Mouse (Mus musculus): ENCODE results near the gene Sh3gl2. TPM values are rescaled to one million over a fixed set of nuclear protein-coding genes. Genes with fewer than 3 reads are reported as not detected.

The Sh3gl2 gene
- polyA plus RNA-seq, 1 experiment from 2014 or later: 22.4 TPM

DNA sequence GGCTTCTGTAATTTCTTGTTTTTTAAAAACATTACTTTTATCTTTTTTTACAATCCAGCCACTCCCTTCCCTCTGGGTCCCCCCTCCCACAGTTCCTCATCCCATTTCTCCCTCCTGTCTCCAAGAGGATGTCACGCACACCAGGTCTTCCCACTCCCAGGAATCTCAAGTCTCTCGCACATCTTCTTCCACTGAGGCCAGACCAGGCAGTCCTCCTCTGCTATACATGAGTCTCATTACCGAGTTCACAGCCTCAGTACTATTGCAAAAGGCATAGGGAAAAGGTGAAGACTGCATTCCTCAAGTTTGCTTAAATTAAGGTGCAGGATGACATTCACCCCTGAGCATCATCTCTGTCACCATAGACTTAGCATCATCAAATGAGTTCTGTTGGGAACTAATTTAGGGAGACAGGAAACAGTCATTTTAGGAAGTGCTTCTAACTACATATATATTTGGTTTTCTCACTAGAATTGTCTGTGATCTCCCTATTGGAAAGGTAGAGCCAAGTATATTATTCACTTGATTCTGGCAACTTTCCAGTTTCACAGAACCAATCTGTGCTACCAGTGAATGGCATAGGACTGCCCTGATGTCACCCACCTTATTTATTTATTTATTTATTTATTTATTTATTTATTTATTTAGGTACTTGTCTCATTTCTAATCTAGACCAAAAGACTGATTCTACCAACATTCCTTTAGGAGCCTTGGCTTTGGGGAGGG lies 1.9 kb downstream of the Sh3gl2 start:
- ATAC-seq (ENCODE audit: low FRiP score): no peak
- Histone ChIP-seq H3K36me3 (no peaks in the 10 kb centered on the region), H3K4me2 (replicated peaks) (no peak overlapping the region), H3K9me3 (replicated peaks) (no peaks in the 10 kb centered on the region), H3K9ac (no peak overlapping the region), H3K27me3 (peaks cover 38% of the 10 kb centered on the region), H3K4me3 (no peak overlapping the region), H3K4me1 (peaks cover 4% of the 10 kb centered on the region; the same call in 1 of the 2 replicates), H3K27ac (no peak overlapping the region)
- WGBS: 55% methylated on average over 3 of the region's 3 CpGs

- peaks cover 35% of the 10 kb centered on the region for H3K27me3 ChIP-seq
- 90% methylated on average over 9 of the region's 9 CpGs for WGBS
Observed at GRCm38 (mm10) chr4:85207515-85207914, 2.6 kb downstream of the Sh3gl2 start.

DNA sequence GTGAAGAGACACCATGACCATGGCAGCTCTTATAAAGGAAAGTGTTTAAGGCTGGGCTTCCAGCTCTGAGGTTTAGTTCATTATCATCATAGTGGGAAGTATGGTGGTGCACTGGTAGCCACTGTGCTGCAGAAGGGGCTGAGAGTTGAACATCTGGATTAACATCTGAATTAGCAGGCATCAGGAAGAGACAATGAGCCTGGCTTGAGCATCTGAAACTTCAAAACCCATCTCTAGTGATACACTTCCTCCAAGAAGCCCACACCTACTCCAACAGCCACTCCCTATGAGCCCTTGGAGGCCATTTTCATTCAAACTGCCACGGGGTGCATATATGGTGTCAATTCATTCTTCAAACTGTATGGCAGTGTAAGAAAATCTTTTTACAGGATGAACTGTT lies 3.6 kb downstream of the Sh3gl2 start:
- ATAC-seq (ENCODE audit: low FRiP score): no peak
- no peak overlapping the region for H3K27ac ChIP-seq
- H3K9me3 ChIP-seq (replicated peaks): no peaks in the 10 kb centered on the region
- no peak overlapping the region for H3K9ac ChIP-seq
- no peaks in the 10 kb centered on the region for H3K36me3 ChIP-seq
- H3K4me1 ChIP-seq: peaks cover 4% of the 10 kb centered on the region; the same call in 1 of the 2 replicates
- no peak overlapping the region for H3K4me3 ChIP-seq
- peaks cover 25% of the 10 kb centered on the region for H3K27me3 ChIP-seq
- WGBS: 83% methylated on average over 1 of the region's 1 CpGs
- H3K4me2 ChIP-seq (replicated peaks): no peak overlapping the region

More at GRCm38 (mm10) chr4:85207515-85207914, 2.6 kb downstream of the Sh3gl2 start:
- peaks cover 4% of the 10 kb centered on the region; the same call in 1 of the 2 replicates for H3K4me1 ChIP-seq
- no peaks in the 10 kb centered on the region for H3K36me3 ChIP-seq
- no peak overlapping the region for H3K9ac ChIP-seq
- no peak for ATAC-seq (ENCODE audit: low FRiP score)
- no peaks in the 10 kb centered on the region for H3K9me3 ChIP-seq (replicated peaks)
- no peak overlapping the region for H3K4me3 ChIP-seq
- no peak overlapping the region for H3K27ac ChIP-seq
- H3K4me2 ChIP-seq (replicated peaks): no peak overlapping the region

- H3K27ac ChIP-seq: no peak overlapping the region
- no peak overlapping the region for H3K4me2 ChIP-seq (replicated peaks)
- H3K27me3 ChIP-seq: peaks cover 8% of the 10 kb centered on the region
- no peak for ATAC-seq (ENCODE audit: low FRiP score)
- H3K4me3 ChIP-seq: no peak overlapping the region
- H3K36me3 ChIP-seq: no peaks in the 10 kb centered on the region
- no peaks in the 10 kb centered on the region for H3K9me3 ChIP-seq (replicated peaks)
- peaks cover 2% of the 10 kb centered on the region; the same call in 1 of the 2 replicates for H3K4me1 ChIP-seq
- no peak overlapping the region for H3K9ac ChIP-seq
- WGBS: 89% methylated on average over 3 of the region's 3 CpGs
Observed at GRCm38 (mm10) chr4:85210953-85211352, 6.0 kb downstream of the Sh3gl2 start.

GRCm38 (mm10) chr4:85217003-85217402 lies 12.1 kb downstream of the Sh3gl2 start:
- Histone ChIP-seq H3K4me2 (replicated peaks) (no peak overlapping the region), H3K9me3 (replicated peaks) (no peaks in the 10 kb centered on the region), H3K9ac (no peak overlapping the region), H3K4me3 (no peak overlapping the region), H3K27ac (no peak overlapping the region), H3K4me1 (no peaks in the 10 kb centered on the region), H3K27me3 (no peaks in the 10 kb centered on the region), H3K36me3 (no peaks in the 10 kb centered on the region)
- no peak for ATAC-seq (ENCODE audit: low FRiP score)
- WGBS: 75% methylated on average over 4 of the region's 4 CpGs

GRCm38 (mm10) chr4:85222716-85223115 lies 17.8 kb downstream of the Sh3gl2 start:
- Histone ChIP-seq H3K4me2 (replicated peaks) (no peak overlapping the region), H3K4me3 (no peak overlapping the region), H3K4me1 (no peaks in the 10 kb centered on the region), H3K36me3 (no peaks in the 10 kb centered on the region), H3K9me3 (replicated peaks) (no peaks in the 10 kb centered on the region), H3K27me3 (no peaks in the 10 kb centered on the region), H3K9ac (no peak overlapping the region), H3K27ac (no peak overlapping the region)
- no peak for ATAC-seq (ENCODE audit: low FRiP score)
- WGBS: 75% methylated on average over 5 of the region's 5 CpGs

DNA sequence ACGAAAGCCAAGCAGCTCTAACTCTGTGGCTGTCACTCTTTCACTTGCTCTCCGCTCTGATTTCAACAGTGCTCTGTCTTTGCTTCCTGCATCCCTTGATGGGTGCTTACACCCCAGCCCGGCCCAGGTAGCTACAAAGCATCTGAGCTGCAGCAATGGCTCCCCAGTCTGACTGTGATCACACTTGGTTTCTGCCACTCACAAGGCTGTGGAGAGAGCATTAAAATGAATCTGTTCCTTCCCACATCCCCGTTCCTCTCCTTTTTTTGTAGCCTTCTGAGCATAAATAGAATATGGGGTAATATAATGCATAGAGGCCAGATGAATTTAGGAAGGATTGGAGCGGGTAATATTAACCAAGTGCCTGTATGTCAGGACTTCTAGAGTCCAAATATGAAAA lies 21.8 kb downstream of the Sh3gl2 start:
- WGBS: 84% methylated on average over 5 of the region's 5 CpGs
- H3K9me3 ChIP-seq (replicated peaks): no peaks in the 10 kb centered on the region
- H3K4me1 ChIP-seq: no peaks in the 10 kb centered on the region
- H3K4me3 ChIP-seq: no peak overlapping the region
- no peaks in the 10 kb centered on the region for H3K36me3 ChIP-seq
- no peak overlapping the region for H3K4me2 ChIP-seq (replicated peaks)
- no peaks in the 10 kb centered on the region for H3K27me3 ChIP-seq
- no peak for ATAC-seq (ENCODE audit: low FRiP score)
- no peak overlapping the region for H3K27ac ChIP-seq
- H3K9ac ChIP-seq: no peak overlapping the region

DNA sequence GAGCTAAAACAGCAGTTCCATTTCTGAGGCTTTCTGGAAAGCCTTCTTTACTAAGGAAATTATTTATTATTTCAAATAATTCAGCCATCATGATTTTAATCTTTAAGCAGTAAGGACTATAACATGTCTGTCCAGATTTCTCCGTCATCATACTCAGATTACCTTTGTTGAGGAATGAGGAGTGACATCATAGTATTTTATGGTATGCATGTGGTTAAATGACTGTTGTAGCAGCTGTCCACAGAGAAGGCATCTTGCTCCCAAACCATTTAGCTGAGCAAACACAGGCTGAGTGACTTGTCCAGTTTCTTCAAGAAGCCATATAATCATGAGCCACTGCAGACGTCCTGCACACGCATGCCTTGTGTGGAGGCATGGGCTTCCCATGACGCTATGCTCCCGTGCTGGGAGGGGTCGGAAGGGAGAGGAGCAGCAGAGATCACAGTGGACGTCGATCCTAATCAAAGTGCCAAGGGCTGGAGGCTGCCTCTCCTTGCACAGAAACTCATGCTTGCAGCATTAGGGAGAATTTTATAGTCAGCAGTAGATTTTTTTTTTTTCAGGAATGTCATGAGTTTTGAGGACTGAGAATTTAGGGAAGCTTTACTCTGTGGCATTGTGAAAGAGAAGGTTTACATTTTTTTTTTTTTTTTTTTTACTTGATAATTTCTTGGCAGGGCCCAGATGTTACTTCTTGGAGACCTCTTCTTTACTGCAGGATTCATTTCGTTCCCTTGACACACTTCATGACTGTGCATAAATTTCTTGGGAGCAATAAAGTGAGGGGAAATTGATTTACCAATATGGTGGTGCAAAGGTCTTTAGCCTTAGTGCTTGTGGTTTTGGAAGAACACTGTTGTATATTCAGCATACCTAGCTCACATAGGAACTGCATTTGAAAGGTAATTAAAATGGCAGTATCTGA lies 23.0 kb downstream of the Sh3gl2 start:
- Histone ChIP-seq H3K27me3 (no peaks in the 10 kb centered on the region), H3K9me3 (replicated peaks) (no peaks in the 10 kb centered on the region), H3K4me2 (replicated peaks) (no peak overlapping the region), H3K4me1 (peaks cover 5% of the 10 kb centered on the region; the same call in 1 of the 2 replicates), H3K36me3 (no peaks in the 10 kb centered on the region), H3K4me3 (no peak overlapping the region), H3K9ac (no peak overlapping the region), H3K27ac (no peak overlapping the region)
- no peak for ATAC-seq (ENCODE audit: low FRiP score)
- WGBS: 82% methylated on average over 9 of the region's 9 CpGs

- no peak for ATAC-seq (ENCODE audit: low FRiP score)
- no peak overlapping the region for H3K9ac ChIP-seq
- 91% methylated on average over 5 of the region's 5 CpGs for WGBS
- H3K9me3 ChIP-seq (replicated peaks): no peaks in the 10 kb centered on the region
- peaks cover 8% of the 10 kb centered on the region; the same call in 1 of the 2 replicates for H3K4me1 ChIP-seq
- H3K27ac ChIP-seq: no peak overlapping the region
- H3K36me3 ChIP-seq: no peaks in the 10 kb centered on the region
- H3K27me3 ChIP-seq: no peaks in the 10 kb centered on the region
- no peak overlapping the region for H3K4me3 ChIP-seq
- no peak overlapping the region for H3K4me2 ChIP-seq (replicated peaks)
Observed at GRCm38 (mm10) chr4:85228589-85228948, 23.6 kb downstream of the Sh3gl2 start.

DNA sequence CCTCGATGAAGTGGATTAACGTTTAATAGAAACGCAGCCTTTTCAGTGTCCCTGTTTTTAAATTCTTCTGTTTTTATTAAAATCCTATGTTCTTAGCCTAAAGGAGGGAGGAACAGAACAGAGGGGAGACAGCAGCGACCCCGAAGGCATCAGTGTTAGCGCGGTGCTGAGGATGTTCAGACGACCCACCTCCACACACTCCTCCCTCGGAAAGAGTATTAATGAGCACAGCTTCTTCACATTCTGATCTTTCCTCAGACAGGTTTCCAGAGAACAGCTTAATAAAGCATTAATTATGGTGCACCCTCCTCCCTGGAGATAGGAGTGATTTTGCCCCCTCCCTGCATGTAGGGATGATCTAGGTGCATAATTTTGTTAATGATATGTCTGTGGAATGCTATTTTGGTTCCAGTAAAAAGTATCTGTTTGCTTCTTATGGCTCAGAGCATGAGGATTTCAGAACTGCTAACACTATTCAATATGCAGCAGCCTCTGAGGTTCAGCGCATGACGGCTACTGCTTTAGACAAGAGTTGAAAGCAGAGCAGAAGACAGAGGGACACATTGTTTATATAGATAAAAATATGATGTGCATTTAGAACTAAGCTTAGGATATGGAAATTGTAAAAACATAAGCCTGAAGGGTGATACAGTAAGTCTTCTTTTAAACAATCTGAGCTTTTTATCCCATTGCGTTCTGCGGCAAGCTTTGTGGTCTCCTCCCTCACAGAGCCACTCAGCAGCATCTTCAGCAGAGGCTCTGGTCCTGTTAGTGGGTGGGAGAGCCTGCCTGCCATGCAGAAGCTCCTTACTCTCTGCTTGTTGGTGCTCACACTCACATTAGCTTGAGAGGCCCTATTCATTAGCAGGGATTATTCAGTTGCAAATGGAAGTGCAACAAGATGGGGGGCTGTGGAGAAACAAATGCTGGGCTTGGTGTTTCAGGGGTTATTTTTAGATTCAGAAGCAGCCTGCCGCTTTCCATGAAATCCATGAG lies 27.8 kb downstream of the Sh3gl2 start:
- Histone ChIP-seq H3K36me3 (no peaks in the 10 kb centered on the region), H3K27ac (no peak overlapping the region), H3K4me2 (replicated peaks) (no peak overlapping the region), H3K27me3 (no peaks in the 10 kb centered on the region), H3K4me3 (no peak overlapping the region), H3K9ac (no peak overlapping the region), H3K4me1 (peaks cover 8% of the 10 kb centered on the region; the same call in 1 of the 2 replicates), H3K9me3 (replicated peaks) (no peaks in the 10 kb centered on the region)
- WGBS: 69% methylated on average over 14 of the region's 14 CpGs
- no peak for ATAC-seq (ENCODE audit: low FRiP score)

GRCm38 (mm10) chr4:85241675-85242074 lies 36.7 kb downstream of the Sh3gl2 start:
- no peak for ATAC-seq (ENCODE audit: low FRiP score)
- Histone ChIP-seq H3K9me3 (replicated peaks) (no peaks in the 10 kb centered on the region), H3K9ac (no peak overlapping the region), H3K36me3 (no peaks in the 10 kb centered on the region), H3K4me2 (replicated peaks) (no peak overlapping the region), H3K4me1 (no peaks in the 10 kb centered on the region), H3K4me3 (no peak overlapping the region), H3K27ac (no peak overlapping the region), H3K27me3 (no peaks in the 10 kb centered on the region)
- WGBS: 88% methylated on average over 3 of the region's 3 CpGs
